Mouse (Mus musculus) ES-E14 (cell line): ENCODE measurements around the gene Ntrk2. TPM values are rescaled to one million over a fixed set of nuclear protein-coding genes. Genes with fewer than 3 reads are reported as not detected.
A peak's percentile ranks its signal among the peaks of the same experiment; 100 is the strongest.

Source experiments
- DNase-seq: peaks from one replicate; pipeline ENCODE4 v3.0.0-alpha.2; 2013; ENCODE audit warnings: low read depth, low spot score
- H3K27ac ChIP-seq: 2 replicates; pipeline ENCODE4 v1.5.1; 2012; ENCODE audit warnings: low read depth, mild to moderate bottlenecking, low read length, moderate library complexity, mixed read lengths; ENCODE audit not compliant: poor library complexity, insufficient read depth, severe bottlenecking
- H3K36me3 ChIP-seq: 2 replicates; pipeline ENCODE4 v1.6.1; 2012; ENCODE audit warnings: mild to moderate bottlenecking, low read length, moderate library complexity, mixed read lengths; ENCODE audit not compliant: control insufficient read depth, poor library complexity, insufficient read depth, severe bottlenecking
- H3K4me1 ChIP-seq, 2 experiments: fragments of 150-350 bp in 1 of 2; sonication (generic) in 1 of 2; 2 replicates each; pipeline ENCODE4 v1.6.1; 2012; ENCODE audit warnings: low read length in 2 of 2, mild to moderate bottlenecking in 1 of 2, mixed read lengths in 1 of 2; ENCODE audit not compliant: control insufficient read depth in 2 of 2, insufficient read depth in 2 of 2, poor library complexity in 1 of 2
- H3K4me3 ChIP-seq, 2 experiments: fragments of 150-350 bp in 1 of 2; sonication (generic) in 1 of 2; 2 replicates each; pipeline ENCODE4 v1.5.1; 2012; ENCODE audit warnings: low read length in 2 of 2, low read depth in 1 of 2, mild to moderate bottlenecking in 1 of 2, mixed read lengths in 1 of 2; ENCODE audit not compliant: insufficient read depth in 1 of 2, poor library complexity in 1 of 2, severe bottlenecking in 1 of 2
- H3K9ac ChIP-seq: 2 replicates; pipeline ENCODE4 v1.6.1; 2012; ENCODE audit warnings: low read depth, mild to moderate bottlenecking, low read length, mixed read lengths; ENCODE audit not compliant: poor library complexity, insufficient read depth, severe bottlenecking
- H3K9me3 ChIP-seq: fragments of 150-350 bp; sonication (generic); 2 replicates; pipeline ENCODE4 v1.6.1; 2012; ENCODE audit warnings: low read depth, mild to moderate bottlenecking, low read length; ENCODE audit not compliant: control insufficient read depth, insufficient read depth
- CHD2 ChIP-seq: IDR thresholded peaks from 2 replicates; pipeline ENCODE4 v1.6.1; 2014; ENCODE audit warnings: mild to moderate bottlenecking, low read depth, low read length, inconsistent platforms
- HCFC1 ChIP-seq: IDR thresholded peaks from 2 replicates; pipeline ENCODE4 v1.6.1; 2012; ENCODE audit warnings: low read length, inconsistent platforms, borderline replicate concordance; ENCODE audit not compliant: insufficient read depth
- MAFK ChIP-seq: IDR thresholded peaks from 2 replicates; pipeline ENCODE4 v1.6.1; 2014; ENCODE audit warnings: mild to moderate bottlenecking, low read depth, low read length, inconsistent platforms; ENCODE audit not compliant: insufficient read depth
- ZC3H11A ChIP-seq: IDR thresholded peaks from 2 replicates; pipeline ENCODE4 v1.6.1; 2012; ENCODE audit warnings: low read depth, mild to moderate bottlenecking, inconsistent platforms, low read length, borderline replicate concordance
- ZNF384 ChIP-seq: IDR thresholded peaks from 2 replicates; pipeline ENCODE4 v1.6.1; 2012; ENCODE audit warnings: low read depth, low read length, inconsistent platforms
- in situ Hi-C, 2 experiments: fragments of 600-800 bp; cut with MboI; formaldehyde crosslinking; loops; one replicate each; pipeline ENCODE4 v1.15.1; 2025; ENCODE audit warnings: low sequenced_read_pairs in 2 of 2, inconsistent platforms in 1 of 2; ENCODE audit not compliant: unreplicated experiment in 2 of 2
- total RNA-seq: library from RNA; depleted of rRNA; stranded (reverse); fragments of 300-350 nt; gene quantifications from 2 replicates; pipeline ENCODE4 v1.2.3, GENCODE M21; 2012

The Ntrk2 gene
- total RNA-seq, 1 experiment: 5.0 TPM

DNA sequence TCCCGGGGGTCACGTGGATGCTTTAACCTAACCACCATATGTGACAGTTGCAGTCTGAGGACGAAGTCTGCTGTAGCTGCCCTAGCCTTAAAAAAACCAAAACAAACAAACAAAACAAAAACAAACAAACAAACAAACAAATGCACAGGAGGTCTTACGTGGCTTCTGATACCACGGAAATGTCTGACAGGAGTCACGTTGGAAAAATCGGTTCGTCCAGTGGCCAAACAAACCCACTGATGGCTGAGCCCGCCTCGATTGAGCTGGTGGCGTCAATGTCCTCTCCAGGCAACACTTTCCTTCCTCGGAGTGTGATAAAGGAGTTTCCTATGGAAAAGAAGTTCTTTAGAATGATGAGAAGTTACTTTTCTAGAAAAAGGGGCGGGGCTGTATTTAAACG, 27.1 kb upstream of the Ntrk2 start:
- Histone ChIP-seq H3K9ac (no peak overlapping the region), H3K4me3 (no peak overlapping the region), H3K27ac (no peak overlapping the region), H3K9me3 (no peaks in the 10 kb centered on the region), H3K4me1 (no peaks in the 10 kb centered on the region), H3K36me3 (no peaks in the 10 kb centered on the region)
- no peak for DNase-seq
- in situ Hi-C loops: no loop called here
- no peak for TF ChIP-seq ZC3H11A
- TF ChIP-seq MAFK: no peak
- no peak for TF ChIP-seq CHD2
- no peak for TF ChIP-seq HCFC1
- no peak for TF ChIP-seq ZNF384

DNA sequence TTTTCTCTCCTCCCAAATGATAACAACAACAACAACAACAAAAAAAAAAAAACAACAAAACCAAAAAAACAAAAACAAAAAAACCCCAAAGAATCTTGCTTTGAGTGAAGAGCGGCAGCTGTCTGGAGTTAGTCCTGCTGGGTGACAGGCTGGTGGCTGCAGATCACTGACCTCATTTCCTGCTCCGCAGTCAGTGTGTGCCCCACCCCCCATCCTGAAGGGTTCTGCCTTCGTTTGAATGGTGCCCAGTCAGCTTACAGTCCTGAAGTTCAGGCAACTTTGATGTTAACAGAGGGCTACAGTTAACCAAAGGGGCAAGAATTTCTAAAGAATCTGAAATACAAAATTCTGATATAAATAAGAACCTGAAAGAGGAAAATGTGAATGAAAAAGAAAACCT, 19.9 kb upstream of the Ntrk2 start:
- in situ Hi-C loops: no loop called here
- Histone ChIP-seq H3K9me3 (no peaks in the 10 kb centered on the region), H3K27ac (no peak overlapping the region), H3K4me3 (no peak overlapping the region), H3K36me3 (no peaks in the 10 kb centered on the region), H3K9ac (no peak overlapping the region), H3K4me1 (no peaks in the 10 kb centered on the region)
- TF ChIP-seq ZNF384: no peak
- no peak for TF ChIP-seq MAFK
- no peak for TF ChIP-seq CHD2
- no peak for TF ChIP-seq ZC3H11A
- no peak for TF ChIP-seq HCFC1
- DNase-seq: no peak

- Histone ChIP-seq H3K27ac (no peak overlapping the region), H3K4me3 (no peak overlapping the region), H3K9me3 (no peaks in the 10 kb centered on the region), H3K4me1 (no peaks in the 10 kb centered on the region), H3K36me3 (no peaks in the 10 kb centered on the region), H3K9ac (no peak overlapping the region)
- DNase-seq: no peak
- in situ Hi-C loops: no loop called here
- TF ChIP-seq ZNF384 (no peak), HCFC1 (no peak), ZC3H11A (no peak), CHD2 (no peak), MAFK (no peak)
Observed at GRCm38 (mm10) chr13:58790741-58791140, 15.6 kb upstream of the Ntrk2 start.

DNA sequence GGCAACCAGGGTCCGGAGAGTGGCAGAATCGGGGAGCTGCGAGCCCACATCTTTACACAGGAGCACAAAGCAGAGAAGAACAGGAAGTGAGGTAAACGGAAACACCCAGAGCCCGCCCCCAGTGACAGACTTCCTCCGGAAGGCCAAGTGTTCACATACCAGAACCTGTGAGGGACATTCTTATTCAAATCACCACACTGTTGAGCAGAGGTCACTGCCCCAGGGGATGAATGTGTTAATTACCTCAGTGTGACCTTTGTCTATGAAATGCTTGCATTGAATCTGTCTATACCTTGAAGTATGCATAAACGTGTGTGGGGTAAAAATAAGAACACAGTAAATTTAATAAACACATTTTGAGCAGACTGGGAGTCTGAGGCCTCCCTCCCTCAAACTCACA, 9.0 kb upstream of the Ntrk2 start:
- in situ Hi-C loops: no loop called here
- H3K9me3 ChIP-seq: no peaks in the 10 kb centered on the region
- no peak for TF ChIP-seq MAFK

GRCm38 (mm10) chr13:58801291-58801690, 5.1 kb upstream of the Ntrk2 start:
- Histone ChIP-seq H3K4me1 (no peaks in the 10 kb centered on the region), H3K36me3 (no peaks in the 10 kb centered on the region), H3K9ac (no peak overlapping the region), H3K9me3 (no peaks in the 10 kb centered on the region), H3K27ac (no peak overlapping the region), H3K4me3 (no peak overlapping the region)
- in situ Hi-C loops: no loop called here
- no peak for DNase-seq
- no peak for TF ChIP-seq MAFK
- TF ChIP-seq ZNF384: no peak
- no peak for TF ChIP-seq ZC3H11A
- TF ChIP-seq CHD2: no peak
- no peak for TF ChIP-seq HCFC1

More for the DNA sequence above, 9.0 kb upstream of the Ntrk2 start:
- no peak overlapping the region for H3K27ac ChIP-seq
- no peaks in the 10 kb centered on the region for H3K4me1 ChIP-seq
- H3K9ac ChIP-seq: no peak overlapping the region
- H3K4me3 ChIP-seq: peak overlapping the region; percentile 33 to 44; a peak in 2 of 4 replicates
- peak; percentile 51 for DNase-seq
- H3K36me3 ChIP-seq: no peaks in the 10 kb centered on the region
